Mouse (Mus musculus): ENCODE results near the gene Rrp8. TPM values are rescaled to one million over a fixed set of nuclear protein-coding genes. Genes with fewer than 3 reads are reported as not detected.

Gene Rrp8
- polyA plus RNA-seq (2012; ENCODE audit: low replicate concordance) = 29.3 and 52.2 TPM in 2 replicates

DNA sequence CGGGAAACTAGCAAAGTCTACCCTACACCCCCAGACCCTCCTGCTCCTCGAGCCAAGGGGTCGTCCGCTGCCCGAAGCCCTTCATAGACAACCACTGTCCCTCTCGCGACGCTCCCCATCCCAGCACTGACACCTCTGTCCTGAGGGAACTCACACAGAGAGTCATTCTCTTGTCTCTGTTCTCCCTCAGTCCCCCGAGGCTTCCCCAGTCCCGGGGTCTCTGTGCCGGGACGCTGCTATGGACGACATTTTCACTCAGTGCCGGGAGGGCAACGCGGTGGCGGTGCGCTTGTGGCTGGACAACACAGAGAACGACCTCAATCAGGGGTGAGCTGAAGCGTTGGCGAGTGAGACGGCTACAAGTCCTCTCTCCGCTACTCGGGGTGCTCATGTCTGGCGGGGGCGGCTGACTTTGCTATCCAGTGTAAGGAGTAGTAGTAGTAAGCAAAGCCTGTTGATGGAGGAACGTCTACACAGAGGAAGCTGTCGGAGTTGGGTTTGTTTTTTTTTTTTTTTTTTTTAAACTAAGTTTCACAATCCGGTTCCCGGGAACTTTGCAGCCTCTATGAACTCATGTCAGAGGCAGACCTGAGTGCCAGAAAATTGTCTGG, at the start of gene Rrp8:
Gene Rrp8 (minus strand): TSS at position 475 of the 611 bp plus-strand sequence.

DNA sequence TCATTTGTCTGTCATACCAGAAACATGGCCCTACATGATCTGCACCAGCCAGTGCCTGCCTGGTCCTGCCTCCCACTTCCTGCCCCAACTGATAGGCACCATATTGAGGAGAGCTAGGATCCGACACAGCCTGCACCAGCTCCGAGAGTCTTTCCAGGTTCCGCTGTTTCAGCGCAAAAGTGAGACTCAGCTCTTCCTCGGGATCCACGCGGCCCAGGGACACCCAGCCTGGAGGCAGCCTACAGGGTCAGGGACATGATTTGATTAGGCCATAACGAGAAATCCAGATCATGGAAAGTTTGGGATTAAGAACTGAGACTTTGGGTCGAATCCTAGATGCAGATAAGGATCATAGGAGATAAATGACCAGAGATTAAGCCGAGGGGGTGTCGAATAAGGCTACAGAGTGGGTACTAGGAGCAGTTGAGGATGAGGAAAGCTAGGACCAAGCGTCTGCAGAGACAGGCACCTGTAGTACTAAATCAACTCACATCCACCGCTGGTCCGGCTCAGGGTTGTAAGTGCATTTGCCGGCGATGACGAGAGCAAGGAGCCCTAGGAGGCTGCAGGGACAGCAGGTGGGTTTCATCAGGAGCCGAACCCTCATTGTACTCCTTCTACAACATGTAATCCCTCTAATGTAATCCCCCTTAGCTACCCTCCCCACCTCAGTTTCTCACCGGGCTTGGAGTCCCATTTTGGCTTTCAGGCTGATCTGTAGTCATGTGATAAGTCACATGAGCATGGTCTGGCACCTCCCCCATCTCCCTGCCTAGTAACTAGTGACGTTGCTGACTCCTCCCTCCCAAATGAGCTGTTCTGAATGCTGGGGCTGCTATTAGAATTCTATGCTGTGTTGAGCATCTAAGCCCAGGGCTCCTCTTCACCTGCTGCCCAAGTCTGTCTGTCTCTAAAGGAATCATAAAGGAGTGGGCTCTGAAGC, 14.6 kb upstream of the Rrp8 start, which contains the start of gene Tpp1:
Gene Tpp1 (minus strand): TSS at position 745 of the 943 bp plus-strand sequence.

DNA sequence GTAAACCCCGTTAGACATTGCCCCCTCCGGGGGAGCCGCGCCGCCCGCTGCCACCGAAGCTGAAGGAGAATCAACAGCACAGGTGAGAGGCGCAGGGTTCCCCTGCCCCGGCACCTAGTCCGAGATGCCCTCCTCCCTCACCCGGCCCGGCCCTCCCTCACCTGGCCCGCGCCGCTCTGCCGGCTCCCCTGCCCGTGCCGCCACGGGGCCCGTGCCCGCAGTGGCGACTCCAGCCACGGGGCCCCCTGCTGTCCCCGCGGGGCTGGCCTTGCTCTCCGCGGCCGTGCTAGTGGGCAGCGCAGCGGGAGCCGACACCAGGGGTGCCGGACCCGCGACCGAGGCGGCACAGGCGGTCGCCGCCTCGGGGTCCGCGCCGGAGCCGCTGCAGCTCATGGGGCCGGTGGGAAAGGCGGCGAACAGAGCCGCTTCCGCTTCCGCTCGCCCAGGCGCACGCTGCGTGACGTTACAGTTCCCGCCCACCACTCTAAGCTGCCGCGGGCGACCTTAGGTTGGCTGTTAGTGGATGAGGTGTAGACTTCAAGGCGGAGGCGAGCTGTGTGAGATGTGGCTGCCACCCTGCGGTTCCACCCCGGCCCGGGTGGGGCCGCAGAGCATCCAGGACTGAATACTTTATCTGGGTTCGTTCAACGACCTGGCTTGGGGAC, 6.9 kb upstream of the Rrp8 start, which contains the start of gene Taf10:
Gene Taf10 (minus strand): TSS at position 436 of the 665 bp plus-strand sequence.

DNA sequence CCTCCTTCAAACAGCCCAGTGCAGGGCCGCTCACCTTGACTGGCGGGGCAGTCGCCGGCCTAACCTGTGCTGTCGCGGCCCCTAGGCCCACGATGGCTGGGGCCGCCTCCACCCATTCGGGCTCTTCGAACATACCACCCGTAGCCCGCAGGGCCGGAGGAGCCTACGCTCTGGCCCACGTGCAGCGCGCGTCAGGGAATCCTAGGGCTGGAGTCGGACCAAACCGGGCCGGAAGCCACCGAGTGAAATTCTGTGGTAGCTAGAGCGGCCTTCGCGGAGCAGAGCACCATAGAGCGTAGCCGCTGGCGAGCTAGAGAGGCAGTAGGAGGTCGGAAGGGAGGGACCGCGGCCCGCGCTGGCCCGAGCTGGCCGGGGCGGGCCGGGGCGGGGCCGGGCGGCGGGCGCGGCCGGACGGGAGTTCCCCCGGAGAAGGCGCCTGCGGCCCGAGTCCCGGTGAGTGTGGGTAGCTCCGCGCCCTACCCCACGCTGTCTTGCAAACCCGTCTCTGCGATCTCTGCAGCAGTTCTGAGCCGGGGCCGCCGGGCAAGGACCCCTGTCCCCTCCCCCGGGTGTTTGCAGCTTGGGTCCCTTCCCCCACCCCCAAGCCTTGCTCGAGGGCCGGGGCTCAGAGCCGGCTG, 802 bp downstream of the Rrp8 start, which contains the start of gene Ilk:
Gene Ilk (plus strand): TSS at position 329 of the 638 bp plus-strand sequence.

Other genes with a start within 250 kb of the Rrp8 start
- gene Smpd1, start 183.0 kb downstream of the Rrp8 start, polyA plus RNA-seq (2012; ENCODE audit: low replicate concordance) = 18.1 and 38.9 TPM in 2 replicates
- 0.97 and 1.3 TPM in 2 replicates for gene Apbb1, start 155.7 kb downstream of the Rrp8 start, polyA plus RNA-seq (2012; ENCODE audit: low replicate concordance)
- gene Hpx, start 137.2 kb downstream of the Rrp8 start, polyA plus RNA-seq (2012; ENCODE audit: low replicate concordance) = not detected in 2 replicates
- gene Trim3, start 103.8 kb downstream of the Rrp8 start, polyA plus RNA-seq (2012; ENCODE audit: low replicate concordance) = 5.6 and 6.8 TPM in 2 replicates
- gene Timm10b, start 97.3 kb downstream of the Rrp8 start, polyA plus RNA-seq (2012; ENCODE audit: low replicate concordance) = 182 and 273 TPM in 2 replicates
- gene Arfip2, start 97.0 kb downstream of the Rrp8 start, polyA plus RNA-seq (2012; ENCODE audit: low replicate concordance) = 56.0 and 57.5 TPM in 2 replicates
- gene Gm45799, start 96.8 kb downstream of the Rrp8 start, polyA plus RNA-seq (2012; ENCODE audit: low replicate concordance) = 9.1 and 148 TPM in 2 replicates
- 0.07 and 0.25 TPM in 2 replicates for gene Dnhd1, start 86.6 kb downstream of the Rrp8 start, polyA plus RNA-seq (2012; ENCODE audit: low replicate concordance)
- 26.6 and 31.7 TPM in 2 replicates for gene Ilk, start 793 bp downstream of the Rrp8 start, polyA plus RNA-seq (2012; ENCODE audit: low replicate concordance)
- gene Taf10, start 7.0 kb upstream of the Rrp8 start, polyA plus RNA-seq (2012; ENCODE audit: low replicate concordance) = 229 and 336 TPM in 2 replicates
- gene Tpp1, start 14.8 kb upstream of the Rrp8 start, polyA plus RNA-seq (2012; ENCODE audit: low replicate concordance) = 35.8 and 58.7 TPM in 2 replicates
- 0.41 and 1.3 TPM in 2 replicates for gene Dchs1, start 50.3 kb upstream of the Rrp8 start, polyA plus RNA-seq (2012; ENCODE audit: low replicate concordance)
- 68.8 and 108 TPM in 2 replicates for gene Mrpl17, start 73.7 kb upstream of the Rrp8 start, polyA plus RNA-seq (2012; ENCODE audit: low replicate concordance)
- 1.3 and 2.2 TPM in 2 replicates for gene Gm4070, start 216.6 kb upstream of the Rrp8 start, polyA plus RNA-seq (2012; ENCODE audit: low replicate concordance)

Data from leukemia stem cell, adult 10-12 weeks (primary cell).